Mouse (Mus musculus): Measurements from ENCODE around the gene Prss35. TPM values are rescaled to one million over a fixed set of nuclear protein-coding genes. Genes with fewer than 3 reads are reported as not detected.

Gene Prss35
- polyA plus RNA-seq (2012; rRNA removed): 0.20 and 0.87 TPM in 2 replicates

DNA sequence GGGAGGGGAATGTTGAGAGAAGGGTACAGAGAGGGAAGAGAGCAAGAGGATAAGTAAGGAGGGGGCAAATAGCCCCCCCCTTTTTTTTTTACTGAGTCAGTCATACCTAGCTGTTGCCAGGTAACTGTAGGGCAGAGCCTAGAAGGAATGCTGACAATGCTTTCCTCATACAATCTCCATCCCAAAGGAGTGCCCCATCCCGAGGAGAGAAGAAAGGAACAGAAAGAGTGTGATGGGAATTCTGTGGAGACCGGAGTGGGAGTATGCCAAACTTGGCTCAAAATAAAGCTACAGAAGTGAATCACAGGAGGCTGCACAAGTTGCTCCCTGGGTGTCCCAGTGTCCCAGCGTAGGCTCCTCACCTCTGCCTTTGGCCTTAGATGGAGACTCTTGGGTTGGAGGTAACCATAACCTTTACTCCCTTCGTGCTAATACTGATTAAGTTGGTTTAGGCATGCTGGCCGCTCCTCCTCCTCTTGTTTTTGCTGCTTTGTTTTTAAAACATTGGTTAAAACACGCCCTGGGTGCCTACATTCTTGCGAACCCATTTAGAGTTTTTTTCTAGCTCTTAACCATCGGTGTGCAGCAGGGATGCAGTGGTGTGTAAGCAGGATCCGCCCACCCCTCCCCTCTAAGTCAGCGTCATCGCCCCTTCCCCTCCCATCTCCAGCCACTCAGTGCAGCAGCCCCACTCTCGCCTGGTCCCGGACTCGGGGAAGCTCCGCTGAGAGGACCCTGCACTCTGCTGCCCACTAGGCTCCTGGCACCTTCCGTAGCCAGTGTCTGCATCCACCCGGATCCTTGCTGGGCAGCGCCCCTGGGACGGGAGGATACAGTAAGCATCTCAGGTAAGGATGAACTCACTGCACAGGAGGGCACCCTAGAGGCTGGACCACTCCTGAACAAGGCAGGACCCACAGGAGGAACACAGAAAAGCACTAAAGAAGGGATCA is at the start of gene Prss35:
TSS of gene Prss35 (plus strand) at position 691 of the 953 bp plus-strand sequence.
- Histone ChIP-seq H3K4me1 (ENCODE audit: control insufficient read depth, insufficient read depth, low read length) (no peaks in the 10 kb centered on the region), H3K36me3 (ENCODE audit: control insufficient read depth, insufficient read depth, low read length) (no peaks in the 10 kb centered on the region), H3K4me3 (ENCODE audit: insufficient read depth, low read depth, low read length) (no peak within 1 kb of the TSS), H3K27ac (ENCODE audit: insufficient read depth, low read depth, low read length) (no peak within 1 kb of the TSS), H3K27me3 (replicated peaks; ENCODE audit: control insufficient read depth, insufficient read depth, low read length) (no peaks in the 10 kb centered on the region)
- WGBS: 3% methylated on average over 19 of the region's 19 CpGs
- no peak for DNase-seq
- TF ChIP-seq POLR2A (IDR thresholded peaks at IDR 0.05; ENCODE audit: low read depth, low read length) (no peak), CTCF (conservative IDR thresholded peaks at IDR 0.05; ENCODE audit: insufficient read depth, insufficient read length, low read depth, low read length) (no peak)

DNA sequence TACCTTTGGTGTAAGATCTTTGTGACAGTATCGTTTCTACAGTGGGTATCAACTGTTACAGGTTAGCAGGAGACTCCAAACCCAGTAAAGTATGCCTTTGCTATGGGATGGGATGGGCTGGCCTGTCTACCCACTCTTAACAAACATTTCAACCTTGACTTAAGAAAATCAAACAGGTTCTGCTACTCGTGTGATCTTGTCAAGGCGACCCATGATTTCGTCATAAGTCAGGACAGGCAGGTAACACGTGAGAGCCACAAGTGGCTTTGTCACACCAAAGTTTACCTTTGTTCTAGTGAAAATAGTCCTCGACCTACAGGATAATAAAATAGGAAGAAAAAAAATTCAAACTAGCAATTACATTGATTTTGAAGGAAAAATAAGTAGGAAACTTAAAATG is 49.5 kb upstream of the Prss35 start:
- TF ChIP-seq CTCF (conservative IDR thresholded peaks at IDR 0.05; ENCODE audit: insufficient read depth, insufficient read length, low read depth, low read length) (no peak), POLR2A (IDR thresholded peaks at IDR 0.05; ENCODE audit: low read depth, low read length) (no peak)
- H3K4me3 ChIP-seq (ENCODE audit: insufficient read depth, low read depth, low read length): peak overlapping the region; percentile 28; the same call in 1 of the 2 replicates
- no peaks in the 10 kb centered on the region for H3K27me3 ChIP-seq (replicated peaks; ENCODE audit: control insufficient read depth, insufficient read depth, low read length)
- no peaks in the 10 kb centered on the region for H3K36me3 ChIP-seq (ENCODE audit: control insufficient read depth, insufficient read depth, low read length)
- 75% methylated on average over 6 of the region's 6 CpGs for WGBS
- H3K4me1 ChIP-seq (ENCODE audit: control insufficient read depth, insufficient read depth, low read length): peaks cover 3% of the 10 kb centered on the region; the same call in 1 of the 2 replicates
- peak overlapping the region; percentile 56; the same call in 1 of the 2 replicates for H3K27ac ChIP-seq (ENCODE audit: insufficient read depth, low read depth, low read length)
- DNase-seq: no peak

DNA sequence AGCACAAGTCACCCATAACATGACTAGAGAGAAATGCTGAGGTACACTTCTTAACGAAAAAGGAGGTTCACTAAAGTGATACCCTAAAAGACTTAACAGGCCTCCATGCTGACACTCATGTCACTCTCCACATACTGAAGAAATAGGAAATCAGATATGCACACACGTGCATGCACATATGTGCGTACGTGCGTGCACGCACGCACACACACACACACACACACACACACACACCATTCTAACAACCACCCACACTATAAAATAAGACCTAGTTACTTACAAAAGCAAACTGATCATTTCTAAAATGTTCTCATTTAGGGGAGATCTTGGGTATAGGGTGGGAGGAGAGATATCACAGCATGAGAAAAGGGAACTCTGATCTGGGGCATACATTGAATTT is 48.8 kb upstream of the Prss35 start:
- TF ChIP-seq CTCF (conservative IDR thresholded peaks at IDR 0.05; ENCODE audit: insufficient read depth, insufficient read length, low read depth, low read length) (no peak), POLR2A (IDR thresholded peaks at IDR 0.05; ENCODE audit: low read depth, low read length) (no peak)
- no peaks in the 10 kb centered on the region for H3K36me3 ChIP-seq (ENCODE audit: control insufficient read depth, insufficient read depth, low read length)
- no peak overlapping the region for H3K27ac ChIP-seq (ENCODE audit: insufficient read depth, low read depth, low read length)
- peaks cover 3% of the 10 kb centered on the region for H3K4me1 ChIP-seq (ENCODE audit: control insufficient read depth, insufficient read depth, low read length)
- no peak for DNase-seq
- H3K4me3 ChIP-seq (ENCODE audit: insufficient read depth, low read depth, low read length): peak overlapping the region; percentile 46
- no peaks in the 10 kb centered on the region for H3K27me3 ChIP-seq (replicated peaks; ENCODE audit: control insufficient read depth, insufficient read depth, low read length)
- 91% methylated on average over 7 of the region's 7 CpGs for WGBS

DNA sequence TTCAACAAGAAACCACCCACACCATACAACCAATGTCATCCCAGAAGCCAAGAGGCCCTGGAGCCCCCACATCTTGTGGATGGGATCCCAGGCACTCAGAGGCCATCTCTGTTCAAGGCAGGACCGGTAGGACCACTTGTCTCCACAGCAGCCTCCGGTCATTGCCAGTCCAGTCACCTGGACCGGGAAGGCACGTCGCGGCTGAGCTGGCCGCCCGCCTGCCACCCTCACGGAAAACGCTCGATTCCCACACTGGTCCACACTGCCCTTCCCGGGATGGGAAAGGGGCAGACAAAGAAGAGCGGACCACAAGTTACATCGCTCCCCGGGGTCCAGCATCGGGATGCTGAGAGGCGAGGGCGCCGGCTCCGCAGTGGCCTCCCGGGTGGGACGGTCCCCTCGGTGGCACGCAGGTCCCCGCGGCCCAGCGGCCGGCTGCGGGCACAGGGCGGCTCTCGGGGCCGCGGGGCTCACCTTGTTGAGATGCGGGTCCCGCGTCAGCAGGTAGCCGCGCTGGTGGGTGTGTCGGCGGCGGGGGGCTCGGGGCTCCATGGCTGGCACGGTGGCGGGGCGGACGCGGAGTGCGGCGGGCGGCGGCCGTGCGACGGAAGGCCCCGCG is 48.1 kb upstream of the Prss35 start:
- Histone ChIP-seq H3K4me1 (ENCODE audit: control insufficient read depth, insufficient read depth, low read length) (peaks cover 6% of the 10 kb centered on the region), H3K27me3 (replicated peaks; ENCODE audit: control insufficient read depth, insufficient read depth, low read length) (no peaks in the 10 kb centered on the region), H3K4me3 (ENCODE audit: insufficient read depth, low read depth, low read length) (peak overlapping the region; percentile 77), H3K27ac (ENCODE audit: insufficient read depth, low read depth, low read length) (peak overlapping the region; percentile 68), H3K36me3 (ENCODE audit: control insufficient read depth, insufficient read depth, low read length) (no peaks in the 10 kb centered on the region)
- 3% methylated on average over 56 of the region's 56 CpGs for WGBS
- no peak for TF ChIP-seq CTCF (conservative IDR thresholded peaks at IDR 0.05; ENCODE audit: insufficient read depth, insufficient read length, low read depth, low read length)
- no peak for TF ChIP-seq POLR2A (IDR thresholded peaks at IDR 0.05; ENCODE audit: low read depth, low read length)
- DNase-seq: peak; percentile 49

DNA sequence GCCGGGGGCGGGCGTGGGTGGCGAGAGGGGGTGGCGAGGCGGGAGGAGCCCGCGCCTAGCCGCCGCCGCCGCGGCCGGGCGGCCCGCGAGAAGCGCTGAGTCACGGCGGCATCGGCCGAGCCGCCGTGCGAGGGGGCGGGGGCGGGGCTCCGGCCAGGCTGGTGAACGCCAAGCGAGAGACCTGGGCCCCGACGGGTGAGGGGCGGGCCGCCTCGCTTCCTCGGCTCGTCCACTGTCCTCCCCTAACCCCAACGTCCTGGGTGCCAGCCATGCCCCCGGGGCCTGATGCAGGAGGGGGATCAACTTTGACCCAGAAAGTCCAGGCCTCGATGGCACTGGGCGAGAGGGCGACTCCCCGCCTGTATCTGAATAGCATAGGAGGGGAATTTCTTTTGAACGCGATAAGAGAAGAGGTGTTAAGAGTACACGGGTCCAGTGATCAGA is 47.6 kb upstream of the Prss35 start, which contains the start of gene Me1:
TSS of gene Me1 (minus strand) at position 136 of the 444 bp plus-strand sequence.
- no peaks in the 10 kb centered on the region for H3K27me3 ChIP-seq (replicated peaks; ENCODE audit: control insufficient read depth, insufficient read depth, low read length)
- H3K4me3 ChIP-seq (ENCODE audit: insufficient read depth, low read depth, low read length): peak within 1 kb of the TSS; percentile 77
- peak within 1 kb of the TSS; percentile 68 for H3K27ac ChIP-seq (ENCODE audit: insufficient read depth, low read depth, low read length)
- H3K36me3 ChIP-seq (ENCODE audit: control insufficient read depth, insufficient read depth, low read length): no peaks in the 10 kb centered on the region
- peaks cover 9% of the 10 kb centered on the region for H3K4me1 ChIP-seq (ENCODE audit: control insufficient read depth, insufficient read depth, low read length)
- WGBS: 3% methylated on average over 31 of the region's 46 CpGs
- no peak for TF ChIP-seq POLR2A (IDR thresholded peaks at IDR 0.05; ENCODE audit: low read depth, low read length)
- no peak for TF ChIP-seq CTCF (conservative IDR thresholded peaks at IDR 0.05; ENCODE audit: insufficient read depth, insufficient read length, low read depth, low read length)
- peak; percentile 75 for DNase-seq

DNA sequence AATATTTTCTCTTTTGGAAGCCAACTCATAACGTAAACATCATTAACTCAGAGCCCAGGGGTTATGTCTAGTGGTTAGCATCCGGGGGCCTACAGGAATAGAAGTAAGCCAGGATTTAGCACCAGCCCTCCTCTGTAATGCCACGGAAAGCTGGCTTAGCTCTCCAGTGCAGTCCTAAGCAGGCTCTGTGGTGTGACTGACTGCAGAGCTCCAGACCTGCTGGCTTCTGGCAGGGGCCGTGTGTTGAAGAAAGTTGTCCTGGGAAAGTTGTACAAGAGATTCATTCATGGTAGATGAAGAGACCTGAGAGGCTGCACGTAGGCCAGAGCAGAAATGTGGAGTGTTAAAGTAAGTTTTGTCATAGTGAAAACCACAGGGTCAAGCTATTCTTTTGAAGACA is 42.2 kb upstream of the Prss35 start:
- H3K36me3 ChIP-seq (ENCODE audit: control insufficient read depth, insufficient read depth, low read length): no peaks in the 10 kb centered on the region
- DNase-seq: no peak

DNA sequence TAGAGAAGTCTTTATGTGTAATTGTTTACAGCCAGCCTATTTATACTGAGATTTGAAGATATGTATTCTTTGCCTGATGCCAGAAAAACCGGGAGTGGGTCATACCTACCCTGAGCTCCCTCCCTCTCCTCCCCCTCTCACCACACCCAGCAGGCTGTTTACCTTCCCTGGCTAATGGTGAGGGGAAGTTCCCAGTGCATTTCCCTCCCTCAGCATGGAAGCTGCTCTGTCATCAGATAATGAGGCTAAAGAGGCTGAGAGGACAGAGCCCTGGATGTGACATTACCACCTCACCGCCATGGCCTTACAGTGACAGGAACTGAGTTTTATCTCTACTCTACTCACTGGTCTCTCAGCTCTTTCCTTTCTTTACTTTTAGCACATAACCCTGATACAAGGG is 41.6 kb upstream of the Prss35 start:
- DNase-seq: peak; percentile 46
- peak overlapping the region; percentile 35 for H3K27ac ChIP-seq (ENCODE audit: insufficient read depth, low read depth, low read length)
- peaks cover 9% of the 10 kb centered on the region for H3K4me1 ChIP-seq (ENCODE audit: control insufficient read depth, insufficient read depth, low read length)
- no peaks in the 10 kb centered on the region for H3K36me3 ChIP-seq (ENCODE audit: control insufficient read depth, insufficient read depth, low read length)
- WGBS: 37% methylated on average over 2 of the region's 2 CpGs
- H3K4me3 ChIP-seq (ENCODE audit: insufficient read depth, low read depth, low read length): no peak overlapping the region
- TF ChIP-seq CTCF (conservative IDR thresholded peaks at IDR 0.05; ENCODE audit: insufficient read depth, insufficient read length, low read depth, low read length) (no peak), POLR2A (IDR thresholded peaks at IDR 0.05; ENCODE audit: low read depth, low read length) (no peak)
- no peaks in the 10 kb centered on the region for H3K27me3 ChIP-seq (replicated peaks; ENCODE audit: control insufficient read depth, insufficient read depth, low read length)

More for the DNA sequence above, 42.2 kb upstream of the Prss35 start:
- TF ChIP-seq CTCF (conservative IDR thresholded peaks at IDR 0.05; ENCODE audit: insufficient read depth, insufficient read length, low read depth, low read length) (no peak), POLR2A (IDR thresholded peaks at IDR 0.05; ENCODE audit: low read depth, low read length) (no peak)
- Histone ChIP-seq H3K27me3 (replicated peaks; ENCODE audit: control insufficient read depth, insufficient read depth, low read length) (no peaks in the 10 kb centered on the region), H3K27ac (ENCODE audit: insufficient read depth, low read depth, low read length) (peak overlapping the region; percentile 78), H3K4me3 (ENCODE audit: insufficient read depth, low read depth, low read length) (no peak overlapping the region), H3K4me1 (ENCODE audit: control insufficient read depth, insufficient read depth, low read length) (peaks cover 9% of the 10 kb centered on the region)
- 44% methylated on average over 5 of the region's 5 CpGs for WGBS
